Mouse (Mus musculus) retina, postnatal 1 day (tissue): ENCODE measurements around the gene Grb10.
A peak's percentile ranks its signal among the peaks of the same experiment; 100 is the strongest.

Experiments used
- DNase-seq: peaks from one replicate; pipeline ENCODE4 v3.0.0-alpha.2; 2012

The Grb10 gene

GRCm38 (mm10) chr11:11897645-11898357 lies 140.7 kb downstream of the Grb10 start, which contains the start of gene Ddc:
Ddc (minus strand) TSS chr11:11898144.
- no peak for DNase-seq

GRCm38 (mm10) chr11:11895479-11895878 lies 143.0 kb downstream of the Grb10 start:
- no peak for DNase-seq

- no peak for DNase-seq
Measured at GRCm38 (mm10) chr11:11893769-11894168, 144.7 kb downstream of the Grb10 start.

GRCm38 (mm10) chr11:11892993-11893602 lies 145.4 kb downstream of the Grb10 start:
- DNase-seq = no peak

GRCm38 (mm10) chr11:11891832-11892231 lies 146.7 kb downstream of the Grb10 start:
- no peak for DNase-seq

GRCm38 (mm10) chr11:11890139-11890741 lies 148.2 kb downstream of the Grb10 start:
- DNase-seq = no peak

- no peak for DNase-seq
Measured at GRCm38 (mm10) chr11:11888727-11889126, 149.8 kb downstream of the Grb10 start.

- no peak for DNase-seq
Measured at GRCm38 (mm10) chr11:11888051-11888450, 150.4 kb downstream of the Grb10 start.

- no peak for DNase-seq
Measured at GRCm38 (mm10) chr11:11886403-11886998, 152.0 kb downstream of the Grb10 start.

GRCm38 (mm10) chr11:11885921-11886320 lies 152.6 kb downstream of the Grb10 start:
- no peak for DNase-seq

GRCm38 (mm10) chr11:11885246-11885643 lies 153.2 kb downstream of the Grb10 start:
- no peak for DNase-seq

GRCm38 (mm10) chr11:11884533-11885245 lies 153.8 kb downstream of the Grb10 start:
- no peak for DNase-seq

- DNase-seq = peak; percentile 55
Measured at GRCm38 (mm10) chr11:11881783-11882155, 156.7 kb downstream of the Grb10 start.

GRCm38 (mm10) chr11:11881026-11881782 lies 157.3 kb downstream of the Grb10 start:
- no peak for DNase-seq
